Mouse (Mus musculus): ENCODE measurements around the gene Gm8879. TPM values are rescaled to one million over a fixed set of nuclear protein-coding genes. Genes with fewer than 3 reads are reported as not detected.
"Not testable (repeated sequence)": the region's sequence is repeated elsewhere in the genome, so short reads cannot be mapped to it uniquely, and the experiment has no call there.

The Gm8879 gene
- polyA plus RNA-seq (2012; rRNA removed) = not detected in 2 replicates

GRCm38 (mm10) chr5:11127334-11127733, at the start of gene Gm8879:
TSS of gene Gm8879 (plus strand) at chr5:11127634.
- not testable (repeated sequence) for DNase-seq (ENCODE audit: low spot score)

- DNase-seq (ENCODE audit: low spot score) = not testable (repeated sequence)
Observed at GRCm38 (mm10) chr5:11138031-11138430, 10.6 kb downstream of the Gm8879 start.

Other genes with a start within 250 kb of the Gm8879 start
- gene Gm8871, start 179.8 kb upstream of the Gm8879 start, polyA plus RNA-seq (2012; rRNA removed) = not detected in 2 replicates
- not detected in 2 replicates for gene Gm8857, start 179.8 kb upstream of the Gm8879 start, polyA plus RNA-seq (2012; rRNA removed)
- not detected in 2 replicates for gene Gm5861, start 55.4 kb downstream of the Gm8879 start, polyA plus RNA-seq (2012; rRNA removed)
- not detected in 2 replicates for gene Gm8890, start 128.4 kb downstream of the Gm8879 start, polyA plus RNA-seq (2012; rRNA removed)
- gene Speer1, start 213.9 kb downstream of the Gm8879 start, polyA plus RNA-seq (2012; rRNA removed) = not detected in 2 replicates